Mouse (Mus musculus): ENCODE results near the gene Spata20.

DNA sequence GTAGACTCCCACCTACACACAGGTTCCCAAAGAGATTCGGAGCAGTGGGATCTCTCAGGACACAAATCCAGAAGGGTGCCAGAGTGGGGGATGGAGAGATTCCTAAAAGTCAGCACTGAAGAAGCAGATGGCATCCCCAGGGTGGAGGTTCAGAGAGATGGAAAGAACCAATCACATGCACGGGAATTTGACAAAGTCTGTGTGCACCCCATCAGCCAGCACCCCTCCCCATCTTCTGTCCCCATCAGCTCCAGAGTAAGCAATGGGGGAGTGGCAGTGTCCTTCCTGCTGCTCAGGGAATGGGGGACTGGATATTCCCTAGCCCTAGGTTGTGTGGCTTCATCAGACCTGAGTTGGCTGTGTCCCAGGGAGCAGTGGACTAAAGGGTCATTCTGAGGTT is 13.1 kb upstream of the Spata20 start:
- TF ChIP-seq TAL1 (IDR thresholded peaks at IDR 0.05; ENCODE audit: low read length), result no peak
- TF ChIP-seq GATA1 (IDR thresholded peaks at IDR 0.05; ENCODE audit: low read length), result no peak
